In the genomic region with DNA sequence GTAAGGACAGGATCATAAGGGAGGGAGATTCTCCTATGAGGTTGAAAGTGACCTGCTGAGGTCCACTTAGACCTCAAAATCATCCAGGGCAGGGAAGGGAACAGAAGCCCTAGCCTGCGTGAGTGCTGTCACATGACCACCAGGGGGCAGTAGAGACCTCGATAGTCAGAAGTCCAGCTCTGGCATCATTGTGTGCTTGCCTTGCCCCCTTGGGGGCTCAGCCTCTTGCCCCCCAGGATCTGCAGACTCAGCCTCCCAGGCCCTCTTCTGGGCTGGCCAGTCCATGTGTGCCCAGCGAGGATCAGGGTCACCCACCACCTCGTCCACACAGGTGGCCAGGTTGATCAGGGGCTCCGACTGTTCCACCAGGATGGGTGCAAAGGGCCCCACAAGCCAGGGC, we compare ENCODE assay signal across 7 mouse cellular contexts. TPM values are rescaled to one million over a fixed set of nuclear protein-coding genes. Genes with fewer than 3 reads are reported as not detected.
A peak's percentile ranks its signal among the peaks of the same experiment; 100 is the strongest.
DNase-seq lines count a peak whose midpoint lies in the region; ATAC-seq and TF ChIP-seq lines count a peak whose summit lies in the region.

No protein-coding gene starts in this region.

- H3K27me3 ChIP-seq in cerebellum, adult 2 months (ENCODE audit: control insufficient read depth, insufficient read depth, low read length), result no peaks in the 10 kb centered on the region
- no peaks in the 10 kb centered on the region for H3K27me3 ChIP-seq in forebrain, postnatal 0 days (ENCODE audit: insufficient read depth, low read length)

- no peak overlapping the region for H3K4me2 ChIP-seq in forebrain, postnatal 0 days (ENCODE audit: low read depth)

- no peaks in the 10 kb centered on the region for H3K9me3 ChIP-seq in forebrain, postnatal 0 days (ENCODE audit: low read length)

- peak; percentile 51 for ATAC-seq in forebrain, postnatal 0 days

- WGBS in cerebellum, adult 2 months, result 50% methylated on average over 5 of the region's 5 CpGs
- 47% methylated on average over 5 of the region's 5 CpGs for WGBS in forebrain, postnatal 0 days

- no peak overlapping the region for H3K4me3 ChIP-seq in cerebellum, adult 2 months (replicated peaks; ENCODE audit: insufficient read depth, low read depth, low read length)
- no peak overlapping the region for H3K4me3 ChIP-seq in forebrain, postnatal 0 days (ENCODE audit: low read depth, low read length)

- TF ChIP-seq CTCF in cerebellum, adult 2 months (IDR thresholded peaks at IDR 0.05; ENCODE audit: borderline replicate concordance, insufficient read depth, low read depth, low read length), result peak; percentile 88
- peak; percentile 90 for TF ChIP-seq CTCF in forebrain, postnatal 0 days (IDR thresholded peaks at IDR 0.05; ENCODE audit: low read depth)

- H3K27ac ChIP-seq in cerebellum, adult 2 months (ENCODE audit: insufficient read depth, low read length), result no peak overlapping the region
- H3K27ac ChIP-seq in forebrain, postnatal 0 days (ENCODE audit: low read depth, low read length), result no peak overlapping the region

- peak; percentile 73 for DNase-seq in A20 (ENCODE audit: low read depth, low spot score)
- peak; percentile 51 to 63 for DNase-seq in CD8-positive naive resting alpha-beta T cell, adult 2 months (ENCODE audit: low read depth in 2 of 2, low spot score in 2 of 2)
- peak; percentile 63 to 70 for DNase-seq in cerebellum, adult 2 months
- DNase-seq in forebrain, postnatal 0 days, result peak; percentile 80
- DNase-seq in kidney, postnatal 10 days, result peak; percentile 81
- DNase-seq in lung, postnatal 25 days (ENCODE audit: low spot score), result peak; percentile 66
- DNase-seq in spleen, adult 12 weeks (ENCODE audit: low spot score), result peak; percentile 53

- no peak overlapping the region for H3K9ac ChIP-seq in forebrain, postnatal 0 days

- TF ChIP-seq POLR2A in cerebellum, adult 2 months (IDR thresholded peaks at IDR 0.05; ENCODE audit: borderline replicate concordance, insufficient read depth, low read length), result no peak

- peaks cover 4% of the 10 kb centered on the region; the same call in 1 of the 2 replicates for H3K36me3 ChIP-seq in forebrain, postnatal 0 days (ENCODE audit: insufficient read depth)

- no peaks in the 10 kb centered on the region for H3K4me1 ChIP-seq in cerebellum, adult 2 months (ENCODE audit: control insufficient read depth, insufficient read depth, low read length)
- no peaks in the 10 kb centered on the region for H3K4me1 ChIP-seq in forebrain, postnatal 0 days (ENCODE audit: insufficient read depth)

RNA-seq across cellular contexts. Expression of a gene that starts 2.3 kb away (rescaled TPM):
- 1.1 and 1.7 TPM in 2 replicates for polyA plus RNA-seq in cerebellum, adult 2 months (2012; rRNA removed)
- total RNA-seq in forebrain, postnatal 0 days (2014; rRNA removed), result 0.08 and 0.52 TPM in 2 replicates
- polyA plus RNA-seq in forebrain, postnatal 0 days (2015; fragmentation: Nextera tagmentation; extraction: Ambion mirVana), result 0.02 TPM in 1 of 2 replicates, not detected in the other

RNA-seq across cellular contexts. Expression of a gene that starts 5.5 kb away (rescaled TPM):
- polyA plus RNA-seq in cerebellum, adult 2 months (2012; rRNA removed), result 0.38 and 0.54 TPM in 2 replicates
- total RNA-seq in forebrain, postnatal 0 days (2014; rRNA removed), result 2.7 and 3.2 TPM in 2 replicates
- 2.4 and 3.9 TPM in 2 replicates for polyA plus RNA-seq in forebrain, postnatal 0 days (2015; fragmentation: Nextera tagmentation; extraction: Ambion mirVana)

RNA-seq across cellular contexts. Expression of a gene that starts 9.9 kb away (rescaled TPM):
- polyA plus RNA-seq in cerebellum, adult 2 months (2012; rRNA removed), result 0.93 and 1.6 TPM in 2 replicates
- total RNA-seq in forebrain, postnatal 0 days (2014; rRNA removed), result not detected in 2 replicates
- 0.33 and 0.46 TPM in 2 replicates for polyA plus RNA-seq in forebrain, postnatal 0 days (2015; fragmentation: Nextera tagmentation; extraction: Ambion mirVana)

RNA-seq across cellular contexts. Expression of a gene that starts 28.3 kb away (rescaled TPM):
- polyA plus RNA-seq in cerebellum, adult 2 months (2012; rRNA removed), result 51.8 and 54.3 TPM in 2 replicates
- total RNA-seq in forebrain, postnatal 0 days (2014; rRNA removed), result 71.0 and 76.4 TPM in 2 replicates
- 15.6 and 18.1 TPM in 2 replicates for polyA plus RNA-seq in forebrain, postnatal 0 days (2015; fragmentation: Nextera tagmentation; extraction: Ambion mirVana)

RNA-seq across cellular contexts. Expression of a gene that starts 32.4 kb away (rescaled TPM):
- polyA plus RNA-seq in cerebellum, adult 2 months (2012; rRNA removed), result 109 and 116 TPM in 2 replicates
- total RNA-seq in forebrain, postnatal 0 days (2014; rRNA removed), result 79.9 and 96.4 TPM in 2 replicates
- polyA plus RNA-seq in forebrain, postnatal 0 days (2015; fragmentation: Nextera tagmentation; extraction: Ambion mirVana), result 99.9 and 114 TPM in 2 replicates
